Mouse (Mus musculus) left cerebral cortex, postnatal 14 days (tissue): Measurements from ENCODE around the gene Camk2d. TPM values are rescaled to one million over a fixed set of nuclear protein-coding genes. Genes with fewer than 3 reads are reported as not detected.

Experiments used
- DNase-seq, 2 experiments: peaks; one replicate each; pipeline ENCODE4 v3.0.0; 2021 to 2022; ENCODE audit warnings: low spot score in 2 of 2, mixed read lengths in 1 of 2
- intact Hi-C: fragments of 180-260 bp; cut with DNase I; formaldehyde crosslinking; loops from one replicate; pipeline ENCODE4 v1.15.1; 2025
- total RNA-seq, 2 experiments: library from RNA; stranded (reverse); gene quantifications; 2 replicates each; pipeline ENCODE4 v1.2.3; 2021

The Camk2d gene
- total RNA-seq, 2 experiments from 2014 or later: 150 to 176 TPM

DNA sequence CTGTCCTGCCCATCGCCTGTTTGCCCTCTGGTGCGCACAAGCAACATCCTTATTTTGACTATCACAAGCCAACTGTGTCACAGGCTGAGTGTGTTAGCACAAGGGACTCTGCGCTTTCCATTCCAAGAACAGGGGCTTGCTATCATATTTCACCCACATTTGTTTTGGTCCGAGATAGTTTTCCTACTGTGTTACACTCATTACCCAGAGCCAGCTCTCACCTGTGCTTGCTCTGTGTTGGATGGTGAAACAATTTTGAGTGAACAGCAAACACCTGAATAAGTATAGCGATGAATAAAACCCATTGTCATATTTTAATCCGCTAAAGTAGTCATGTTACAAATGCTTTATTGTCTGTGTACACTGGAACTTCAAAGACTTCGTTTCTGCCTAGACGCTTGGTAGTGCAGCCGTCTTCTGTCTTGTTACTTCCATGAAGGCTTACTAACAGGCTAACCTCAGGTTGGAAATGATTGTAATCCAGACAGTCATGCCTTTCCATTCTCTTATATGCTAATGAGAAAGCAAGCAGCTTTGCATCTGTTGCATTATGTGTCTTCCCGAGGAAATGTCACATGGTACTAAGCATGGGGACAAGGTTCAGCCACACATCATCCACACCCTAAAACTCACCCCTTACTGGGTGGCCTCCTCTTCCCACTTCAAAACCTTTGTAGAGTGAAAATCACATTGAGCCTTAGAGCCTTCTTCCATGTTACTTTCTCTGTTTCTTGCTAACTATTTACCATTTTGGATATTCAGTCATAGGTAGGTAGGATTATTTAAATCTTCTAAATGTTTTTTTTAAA, 44.5 kb downstream of the Camk2d start:
- DNase-seq: no peak
- intact Hi-C loops: no loop called here

DNA sequence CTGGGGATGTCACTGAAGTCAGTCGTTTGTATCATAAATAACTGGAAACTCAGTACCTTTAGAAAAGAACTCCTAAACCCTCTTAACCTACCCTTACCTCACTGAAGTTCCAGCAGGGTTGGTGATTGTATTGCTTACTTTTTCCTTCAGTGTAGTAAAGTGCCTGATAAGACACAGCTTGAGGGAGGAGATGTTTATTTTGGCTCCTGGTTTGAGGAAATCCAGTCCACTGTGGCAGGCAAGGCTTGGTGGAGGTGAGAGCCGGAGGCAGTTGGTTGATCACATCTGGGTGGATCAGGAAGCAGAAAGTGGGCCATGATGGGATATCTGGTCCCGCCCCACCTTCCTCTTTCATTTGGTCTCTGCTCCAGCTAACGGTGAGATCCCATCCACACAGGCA, 45.3 kb downstream of the Camk2d start:
- intact Hi-C loops: no loop called here
- no peak for DNase-seq

DNA sequence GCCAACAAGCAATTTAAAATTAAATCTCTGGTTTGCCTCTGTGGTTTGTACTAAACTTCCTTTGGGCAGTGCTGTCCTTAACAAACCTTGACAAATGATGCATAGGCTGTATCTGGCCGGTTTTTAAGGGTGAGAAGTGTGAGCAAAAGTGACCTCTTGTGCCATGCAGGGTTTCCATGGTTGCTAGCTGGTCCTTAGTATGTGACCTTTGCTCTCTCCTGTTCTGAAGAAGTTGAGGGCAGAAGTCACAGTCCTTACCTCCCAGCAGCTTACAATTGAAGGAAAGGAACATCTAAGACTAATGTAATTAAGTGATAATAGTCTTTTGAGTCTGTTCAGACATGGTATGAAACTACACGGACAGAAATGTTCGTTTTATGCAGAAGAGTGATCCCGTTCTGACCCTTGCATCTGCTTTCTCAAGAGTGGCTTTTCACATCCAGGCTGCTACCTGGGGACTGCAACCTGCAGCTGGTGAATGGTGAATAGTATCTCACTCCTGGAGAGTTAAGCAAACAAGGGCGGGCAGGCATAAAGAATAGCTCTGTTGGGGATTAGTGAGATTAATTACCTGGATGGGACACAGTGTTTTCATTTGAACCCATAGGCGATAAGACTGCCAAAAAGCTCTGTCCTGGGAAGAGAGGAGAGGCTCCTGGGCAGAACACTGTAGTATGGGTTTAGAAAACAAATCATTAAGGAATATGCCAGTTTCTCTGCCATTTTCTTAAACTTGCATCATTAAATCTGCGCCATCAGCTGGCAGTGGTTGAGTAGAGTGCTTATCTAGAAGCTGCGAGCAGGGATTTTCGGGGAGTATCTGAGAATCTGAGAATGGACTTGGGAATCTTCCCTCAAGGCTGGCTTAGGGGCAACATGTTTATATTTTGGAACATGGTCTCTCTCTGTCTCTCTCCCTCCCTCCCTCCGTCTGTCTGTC, 47.2 kb downstream of the Camk2d start:
- intact Hi-C loops: no loop called here
- DNase-seq: no peak

DNA sequence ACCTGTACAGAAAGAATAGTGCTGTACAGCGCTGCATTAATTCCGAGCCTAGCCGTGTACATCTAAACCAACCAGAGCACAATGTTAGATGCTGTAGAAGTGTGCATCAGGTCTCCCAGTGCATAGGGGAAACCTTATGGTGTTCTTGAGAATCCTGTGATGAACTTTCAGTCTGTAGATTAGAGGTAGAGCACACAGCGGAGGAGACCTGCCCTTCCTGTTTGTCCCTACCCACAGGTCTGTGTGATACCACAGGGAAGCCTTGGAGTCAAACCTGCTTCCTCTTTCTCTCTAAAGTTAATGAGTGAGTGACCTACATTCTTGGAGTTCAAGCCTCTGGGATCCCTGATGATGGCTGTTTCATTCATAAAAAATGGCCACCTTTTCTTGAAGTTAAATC, 54.2 kb downstream of the Camk2d start:
- intact Hi-C loops: no loop called here
- DNase-seq: no peak

DNA sequence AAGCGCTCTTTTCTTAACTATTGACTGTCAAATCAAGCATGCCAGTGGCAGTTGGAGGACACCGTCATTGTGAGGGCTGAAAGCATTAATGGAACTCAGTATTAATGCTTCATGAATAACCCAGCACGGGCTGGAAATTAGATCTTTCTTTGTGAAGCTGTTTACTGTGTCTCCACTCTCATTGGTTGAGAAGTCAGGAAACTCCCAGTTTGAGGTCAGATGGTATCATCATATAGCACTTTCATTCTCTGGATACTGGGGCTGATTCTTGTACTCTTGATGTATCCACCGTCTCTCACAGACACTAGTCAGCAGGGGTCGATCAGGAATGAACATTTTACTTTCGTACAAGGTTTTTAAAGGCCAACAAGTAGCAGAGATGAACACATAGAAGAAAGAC, 54.6 kb downstream of the Camk2d start:
- intact Hi-C loops: no loop called here
- DNase-seq: no peak

DNA sequence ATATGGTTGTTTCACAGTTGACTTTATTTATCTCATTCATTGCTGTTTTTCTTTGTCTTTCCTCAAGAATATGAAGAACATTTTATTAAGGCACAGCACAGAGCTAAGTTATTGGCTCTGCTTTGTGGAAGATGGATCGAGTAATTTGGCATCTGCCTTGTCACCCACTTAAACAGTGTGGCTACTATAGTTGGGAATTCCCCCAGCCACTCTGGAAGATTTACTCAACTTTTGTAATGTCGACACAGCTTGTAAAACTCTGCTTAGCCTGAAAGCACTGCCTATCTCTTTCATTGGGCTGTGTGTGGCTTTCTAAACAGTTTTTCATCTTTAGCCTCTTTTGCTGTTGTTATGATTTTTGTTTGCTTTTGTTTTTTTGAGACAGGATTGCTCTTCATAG, 56.3 kb downstream of the Camk2d start:
- no peak for DNase-seq
- intact Hi-C loops: no loop called here

DNA sequence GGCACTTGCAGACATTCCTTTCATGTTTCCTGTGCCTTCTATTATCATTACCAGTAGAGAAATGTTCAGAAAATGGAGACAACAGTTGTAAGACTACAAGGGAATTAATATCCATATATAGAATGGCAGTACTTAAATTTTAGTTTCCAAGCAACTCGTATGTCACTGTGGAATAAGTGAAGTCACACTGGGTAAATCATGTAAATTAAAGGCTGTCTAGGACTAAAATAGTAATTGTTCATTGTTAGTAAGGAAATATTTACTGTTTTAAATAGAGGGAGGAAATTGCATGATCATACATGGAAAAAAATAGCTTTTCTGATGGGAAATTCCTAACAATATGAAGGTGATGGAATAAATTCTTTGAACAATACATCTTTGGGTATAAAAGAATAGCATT, 57.0 kb downstream of the Camk2d start:
- no peak for DNase-seq
- intact Hi-C loops: no loop called here

DNA sequence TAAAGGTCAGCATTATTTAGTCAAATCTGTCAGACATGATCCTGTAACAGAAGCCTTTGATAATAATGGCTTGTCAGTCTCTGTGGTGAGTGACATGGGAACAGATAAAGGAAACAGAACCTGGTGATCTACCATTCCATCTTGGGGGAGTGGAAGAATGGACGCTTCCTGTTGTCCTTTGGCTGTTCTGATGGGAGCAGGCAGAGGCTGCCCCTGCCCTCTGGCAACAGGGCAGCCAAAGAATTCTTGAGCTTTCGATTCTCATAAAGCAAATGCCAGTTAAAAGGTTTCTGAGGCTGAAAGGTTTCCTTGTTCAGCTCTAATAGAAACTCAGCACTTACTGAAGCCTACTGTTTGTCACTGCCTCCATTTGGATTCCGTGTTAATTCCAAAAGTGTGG, 60.1 kb downstream of the Camk2d start:
- intact Hi-C loops: no loop called here
- no peak for DNase-seq

DNA sequence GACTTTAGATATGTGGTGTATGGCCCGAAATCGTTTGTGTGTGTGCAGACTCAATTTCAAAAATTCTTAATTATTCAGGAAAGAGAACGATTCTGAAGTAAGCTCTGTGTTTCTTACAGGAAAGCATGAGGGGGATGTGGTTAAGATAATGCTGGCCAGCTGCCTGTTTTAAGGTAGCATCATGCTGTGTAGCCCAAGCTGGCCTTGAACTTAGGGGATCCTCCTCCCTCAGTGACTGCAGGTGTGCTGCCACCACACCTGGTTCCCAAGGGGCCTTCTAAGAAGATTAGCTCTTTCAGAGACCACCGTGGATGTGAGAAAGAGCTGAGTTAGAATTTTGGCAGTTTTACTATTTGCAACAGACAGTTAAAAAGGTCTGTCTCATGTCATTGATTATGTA, 61.8 kb downstream of the Camk2d start:
- intact Hi-C loops: no loop called here
- no peak for DNase-seq

DNA sequence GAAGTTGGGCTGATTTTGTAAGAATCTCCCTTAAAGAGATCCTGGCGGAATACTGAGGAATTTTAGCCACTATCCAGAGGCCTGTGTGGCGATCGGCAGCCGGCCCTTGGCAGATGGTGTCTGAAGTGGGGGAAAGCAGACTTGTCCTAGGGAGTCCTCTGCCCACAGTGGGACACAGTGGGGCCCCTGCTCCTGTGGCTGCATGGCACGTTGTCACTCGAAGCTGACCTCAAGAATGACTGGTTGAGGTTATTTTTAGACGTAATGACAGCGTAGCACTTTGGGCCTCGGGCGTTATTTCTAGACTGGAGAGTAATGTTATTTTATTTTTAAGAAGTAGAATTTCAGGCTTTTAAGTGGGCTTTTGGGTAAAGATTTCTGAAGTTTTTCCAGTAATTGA, 62.7 kb downstream of the Camk2d start:
- intact Hi-C loops: no loop called here
- no peak for DNase-seq

DNA sequence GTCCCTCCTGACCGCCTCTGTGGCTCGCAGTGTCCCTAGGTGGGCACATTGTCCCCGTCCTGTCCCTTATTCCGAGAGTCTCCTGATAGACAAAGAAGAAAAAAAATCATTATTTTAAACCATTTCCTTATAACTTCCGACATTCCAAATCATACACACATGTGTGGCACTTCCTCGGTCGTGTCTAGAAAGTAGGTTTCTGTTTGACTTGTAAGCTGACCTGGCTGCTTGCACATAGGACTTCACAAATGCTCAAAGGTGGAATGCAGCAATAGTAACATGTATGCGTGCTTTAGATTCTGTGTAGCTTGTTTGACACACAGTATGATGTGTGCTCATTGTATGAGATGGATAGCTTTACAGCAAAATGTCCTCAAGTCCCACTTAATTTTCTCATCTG, 63.1 kb downstream of the Camk2d start:
- intact Hi-C loops: no loop called here
- no peak for DNase-seq

DNA sequence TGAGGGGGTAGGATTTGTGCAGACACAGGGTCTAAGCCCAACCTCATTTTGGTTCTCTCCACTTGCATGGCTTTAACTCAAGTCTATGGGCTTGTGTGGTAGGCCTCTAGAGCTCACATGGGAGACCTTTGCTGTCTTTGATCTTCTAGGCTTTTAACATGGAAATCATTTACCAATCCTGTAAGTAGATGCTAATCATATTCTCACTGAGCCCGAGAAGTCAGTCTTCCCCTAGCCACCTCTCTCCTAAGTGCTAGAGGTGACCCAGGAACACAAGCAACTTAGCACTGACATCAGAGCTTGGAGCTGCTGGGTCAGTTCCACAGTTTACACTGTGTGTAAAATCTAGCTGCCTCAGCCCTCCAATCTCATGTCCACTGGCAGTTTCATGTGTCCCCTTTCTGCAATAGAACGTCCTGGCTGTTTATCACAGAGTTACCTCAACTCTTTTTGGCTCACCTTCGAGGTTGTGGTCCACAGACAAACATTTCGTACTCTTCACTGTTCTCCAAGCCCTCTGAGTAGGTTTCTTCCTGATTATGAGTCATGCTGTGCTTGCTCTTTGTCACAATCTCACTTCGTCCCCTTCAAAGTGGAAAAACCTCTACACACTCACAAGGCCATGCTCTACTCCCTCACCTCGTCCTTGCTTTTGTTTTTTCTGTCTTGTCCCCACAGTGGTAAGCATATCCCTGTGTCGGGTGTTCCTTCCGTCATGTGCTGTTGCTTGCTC, 63.9 kb downstream of the Camk2d start:
- intact Hi-C loops: no loop called here
- DNase-seq: no peak

DNA sequence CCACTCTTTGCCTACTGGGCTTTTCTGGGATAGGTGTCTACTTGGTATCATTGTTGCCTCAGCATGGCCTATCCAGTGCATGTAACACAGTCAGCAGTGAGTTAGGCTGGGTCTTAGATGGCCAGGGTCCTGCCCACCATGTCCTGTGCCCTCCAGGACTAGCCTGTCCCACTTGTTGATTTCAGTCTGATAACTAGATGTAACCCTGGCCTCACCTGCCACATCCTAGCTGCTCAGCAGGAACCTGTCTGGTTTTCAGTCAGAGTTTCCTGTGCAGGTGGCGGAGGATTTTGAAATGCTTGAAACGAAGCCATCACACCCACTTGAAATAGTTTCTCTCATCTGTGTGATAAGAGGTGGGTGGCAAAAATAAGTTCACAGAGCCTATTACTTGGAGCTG, 64.5 kb downstream of the Camk2d start:
- intact Hi-C loops: no loop called here

DNA sequence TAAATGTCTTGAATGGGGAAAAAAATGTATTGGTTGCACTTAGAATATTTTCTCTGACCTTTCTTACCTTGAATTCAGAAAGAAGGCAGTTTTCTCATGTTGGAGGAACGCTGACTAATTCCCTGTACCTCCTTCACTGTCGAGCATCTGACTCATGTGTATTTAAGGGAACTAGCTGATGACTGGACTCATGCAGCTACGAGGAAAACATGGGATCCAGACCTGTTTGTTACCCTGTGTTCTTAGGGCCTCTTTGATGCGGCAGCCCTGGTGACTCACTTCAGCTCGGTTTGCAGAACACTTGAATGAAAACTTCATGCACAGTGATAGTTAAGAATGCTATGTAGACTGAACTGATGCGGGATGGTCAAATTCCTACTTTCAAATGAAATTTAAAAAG, 64.9 kb downstream of the Camk2d start:
- intact Hi-C loops: no loop called here
- no peak for DNase-seq

More for the DNA sequence above, 64.5 kb downstream of the Camk2d start:
- DNase-seq: no peak

DNA sequence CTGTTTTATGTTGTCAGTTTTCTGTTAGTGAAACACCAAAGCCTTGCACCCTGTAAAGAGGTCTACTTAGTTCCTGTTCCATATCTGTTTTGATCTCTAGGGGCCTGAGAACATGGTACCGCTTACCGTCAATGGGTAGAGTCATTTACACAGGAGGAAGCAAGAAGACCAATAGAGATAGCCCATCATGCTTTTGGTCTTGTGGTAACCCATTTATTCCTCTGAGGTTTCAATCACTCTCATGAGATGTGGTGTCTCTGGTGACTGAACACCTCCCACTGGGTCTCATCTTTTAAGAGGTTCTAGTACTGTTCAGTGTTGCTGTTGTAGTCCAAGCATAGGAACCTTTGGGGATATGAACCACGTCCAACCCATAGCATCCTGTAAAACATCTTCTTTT, 65.8 kb downstream of the Camk2d start:
- no peak for DNase-seq
- intact Hi-C loops: no loop called here

DNA sequence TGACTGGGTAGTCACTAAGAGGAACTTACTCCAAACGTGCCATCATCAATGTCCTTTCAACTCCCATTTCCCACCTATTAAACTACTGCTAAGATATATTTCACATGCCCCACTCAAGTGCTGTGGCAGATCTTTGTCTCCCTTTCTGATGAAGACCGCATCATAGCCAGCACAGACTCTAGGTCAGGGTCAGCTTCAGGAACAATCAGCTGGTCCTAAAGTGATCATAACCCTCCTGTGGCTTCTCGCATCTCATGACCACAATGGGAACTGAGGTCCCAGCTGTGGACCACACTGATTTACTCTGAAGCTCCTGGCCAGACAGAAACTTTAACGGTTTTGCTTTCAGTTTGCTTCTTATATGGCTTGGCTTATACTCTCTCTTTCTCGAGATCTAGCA, 67.3 kb downstream of the Camk2d start:
- DNase-seq: no peak
- intact Hi-C loops: no loop called here

DNA sequence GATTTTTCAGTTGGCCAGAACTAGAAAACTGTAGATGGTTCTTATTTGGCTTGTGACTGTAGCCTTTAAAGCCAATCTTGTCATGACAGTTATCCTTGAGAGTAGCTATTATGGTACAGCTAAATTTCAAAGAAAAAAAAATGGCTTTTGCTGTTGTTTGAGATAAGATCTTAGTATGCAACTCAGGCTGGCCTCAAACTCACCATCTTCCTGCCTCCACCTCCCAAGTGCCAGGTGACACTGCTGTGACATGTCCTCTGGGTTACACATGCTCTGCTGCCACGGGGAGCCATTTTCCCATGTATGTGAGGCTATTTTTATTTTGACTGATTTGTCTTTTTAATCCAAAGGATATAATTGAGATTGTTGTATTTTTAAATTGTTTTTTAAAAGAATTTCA, 69.8 kb downstream of the Camk2d start:
- DNase-seq: no peak
- intact Hi-C loops: no loop called here

DNA sequence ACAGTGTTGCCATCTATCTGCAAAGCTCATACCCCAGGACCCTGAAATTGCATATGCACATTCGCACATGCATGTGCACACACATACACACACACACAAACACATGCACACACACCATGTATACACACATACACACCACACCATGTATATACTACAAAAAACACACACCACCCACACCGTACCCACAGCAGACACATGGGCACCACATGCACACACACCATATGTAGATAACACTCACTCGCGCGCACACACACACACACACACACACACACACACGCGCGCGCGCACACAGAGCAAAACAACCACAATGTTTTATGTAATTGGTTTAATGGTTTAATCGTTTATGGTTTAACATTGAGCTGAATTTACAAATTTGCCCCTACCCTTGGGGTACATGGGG, 70.9 kb downstream of the Camk2d start:
- intact Hi-C loops: no loop called here
- no peak for DNase-seq

DNA sequence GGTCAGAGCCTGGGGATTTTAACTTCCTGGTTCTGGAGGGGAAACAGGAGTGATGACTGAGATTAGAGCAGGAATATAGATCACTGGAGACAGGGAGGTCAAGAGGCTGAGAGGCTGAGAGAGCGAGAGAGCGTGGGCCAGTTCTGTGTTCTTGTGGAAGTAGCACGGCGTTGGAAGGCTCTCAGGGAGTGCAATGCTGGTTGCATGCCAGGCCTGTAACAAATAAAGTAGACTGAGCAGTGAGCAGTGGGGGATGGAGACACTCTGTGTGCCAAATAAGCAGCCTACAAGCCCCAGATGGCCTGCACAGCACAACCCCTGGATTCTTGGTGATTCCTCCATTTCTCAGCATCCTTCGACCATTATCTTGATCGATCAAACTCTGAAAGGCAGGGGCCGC, 71.3 kb downstream of the Camk2d start:
- peak; percentile 32 to 63 for DNase-seq
- intact Hi-C loops: no loop called here

DNA sequence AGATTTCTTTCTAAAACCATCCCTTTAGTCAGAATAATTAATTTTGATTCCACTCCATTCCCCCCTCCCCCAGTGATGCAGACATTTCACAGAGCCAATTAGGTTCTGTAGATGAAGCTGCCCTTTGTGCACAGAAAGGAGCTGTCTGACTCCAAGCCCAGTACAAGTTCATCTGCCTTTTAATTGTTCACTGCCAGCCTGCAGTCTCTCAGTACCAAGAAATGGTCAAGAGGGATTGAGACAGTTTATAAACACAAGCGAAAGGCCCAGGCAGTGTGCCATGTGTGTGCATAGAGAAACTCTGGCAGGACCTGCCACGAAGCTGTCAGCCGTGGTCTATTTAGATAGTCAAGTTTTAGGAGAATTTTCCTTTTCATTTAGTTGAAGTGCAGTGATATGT, 72.0 kb downstream of the Camk2d start:
- intact Hi-C loops: no loop called here
- DNase-seq: no peak
